Mouse (Mus musculus) MEL (cell line): ENCODE data around the gene Ccer1.

Experiments
- BHLHE40 ChIP-seq: IDR thresholded peaks from 2 replicates; pipeline ENCODE4 v1.6.1; 2012; ENCODE audit warnings: low read depth, mild to moderate bottlenecking, inconsistent platforms, low read length, improper control_type of control experiment, borderline replicate concordance
- CTCF ChIP-seq, 3 experiments: IDR thresholded peaks in 2 of 3; conservative IDR thresholded peaks in 1 of 3; 2 replicates each; pipeline ENCODE4 v1.5.1; 2011 to 2012; ENCODE audit warnings: low read length in 3 of 3, low read depth in 2 of 3, mild to moderate bottlenecking in 2 of 3, improper control_type of control experiment in 1 of 3, inconsistent platforms in 1 of 3, mixed read lengths in 1 of 3, moderate library complexity in 1 of 3; ENCODE audit not compliant: control insufficient read depth in 1 of 3, insufficient read depth in 1 of 3, poor library complexity in 1 of 3, severe bottlenecking in 1 of 3
- JUND ChIP-seq: IDR thresholded peaks from 2 replicates; pipeline ENCODE4 v1.6.1; 2011; ENCODE audit warnings: low read depth, mild to moderate bottlenecking, improper control_type of control experiment, low read length
- POLR2AphosphoS2 ChIP-seq: IDR thresholded peaks from 2 replicates; pipeline ENCODE4 v1.6.1; 2011; ENCODE audit warnings: low read length, improper control_type of control experiment
- USF2 ChIP-seq, 2 experiments: IDR thresholded peaks; 2 replicates each; pipeline ENCODE4 v1.6.1; 2011 to 2012; ENCODE audit warnings: improper control_type of control experiment in 2 of 2, low read length in 2 of 2, borderline replicate concordance in 1 of 2, inconsistent platforms in 1 of 2, low read depth in 1 of 2, mild to moderate bottlenecking in 1 of 2; ENCODE audit not compliant: insufficient read depth in 1 of 2
- ZMIZ1 ChIP-seq: IDR thresholded peaks from 2 replicates; pipeline ENCODE4 v1.6.1; 2012; ENCODE audit warnings: low read depth, mild to moderate bottlenecking, inconsistent platforms, low read length, improper control_type of control experiment, moderate library complexity

DNA sequence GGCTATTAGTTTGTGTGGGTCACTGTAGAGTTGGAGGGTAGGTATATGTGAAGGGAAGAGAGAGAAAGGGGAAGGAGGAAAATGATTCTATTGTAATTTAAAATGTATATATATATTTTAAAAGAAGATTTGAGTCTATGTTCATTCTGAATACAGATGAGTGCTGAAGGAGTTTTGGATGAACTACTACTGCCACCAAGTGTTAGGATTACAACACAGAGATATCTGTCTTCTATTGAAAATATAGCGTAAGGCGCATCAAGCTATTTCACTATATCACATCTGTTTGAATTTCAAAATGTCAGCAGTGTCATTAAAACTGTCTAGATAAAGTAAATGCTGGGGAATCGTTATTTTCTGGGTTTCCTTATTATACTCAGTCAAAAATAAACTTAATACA, 3.4 kb upstream of the Ccer1 start:
- TF ChIP-seq POLR2AphosphoS2 (no peak), ZMIZ1 (no peak), USF2 (IDR thresholded peaks at IDR 0.05; ENCODE audit: borderline replicate concordance in 1 of 2, insufficient read depth in 1 of 2, low read depth in 1 of 2, low read length in 2 of 2) (no peak), BHLHE40 (no peak), JUND (no peak), CTCF (IDR thresholded peaks at IDR 0.05 in 2 of 3, conservative IDR thresholded peaks at IDR 0.05 in 1 of 3; ENCODE audit: control insufficient read depth in 1 of 3, insufficient read depth in 1 of 3, low read depth in 2 of 3, low read length in 3 of 3, poor library complexity in 1 of 3, severe bottlenecking in 1 of 3) (no peak; a peak in 1 of 6 replicates)
